Mouse (Mus musculus): ENCODE results near the gene Dscaml1. TPM values are rescaled to one million over a fixed set of nuclear protein-coding genes. Genes with fewer than 3 reads are reported as not detected.
A peak's percentile ranks its signal among the peaks of the same experiment; 100 is the strongest.

Gene Dscaml1
- polyA plus RNA-seq, 1 experiment from 2014 or later, result 11.2 TPM

DNA sequence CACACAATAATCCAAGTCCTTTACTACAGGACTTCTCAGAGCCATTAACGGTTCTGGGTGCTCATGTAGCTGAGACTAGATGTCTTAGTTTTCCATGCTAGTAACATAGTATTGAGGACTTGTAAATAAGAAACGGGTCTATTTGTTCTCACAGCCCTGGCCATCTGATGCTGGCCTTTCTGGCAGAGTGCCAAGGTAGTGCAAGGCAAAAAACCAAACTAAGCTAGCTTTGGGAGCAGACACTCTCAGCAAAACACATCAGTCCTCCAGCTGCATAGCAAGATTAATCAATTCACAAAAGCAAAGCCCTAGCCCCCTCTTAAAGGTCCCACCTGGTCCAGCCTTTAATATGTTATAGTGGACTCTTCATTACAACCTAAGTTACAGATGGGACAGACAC lies 206.6 kb downstream of the Dscaml1 start:
- 48% methylated on average over 2 of the region's 2 CpGs for WGBS

DNA sequence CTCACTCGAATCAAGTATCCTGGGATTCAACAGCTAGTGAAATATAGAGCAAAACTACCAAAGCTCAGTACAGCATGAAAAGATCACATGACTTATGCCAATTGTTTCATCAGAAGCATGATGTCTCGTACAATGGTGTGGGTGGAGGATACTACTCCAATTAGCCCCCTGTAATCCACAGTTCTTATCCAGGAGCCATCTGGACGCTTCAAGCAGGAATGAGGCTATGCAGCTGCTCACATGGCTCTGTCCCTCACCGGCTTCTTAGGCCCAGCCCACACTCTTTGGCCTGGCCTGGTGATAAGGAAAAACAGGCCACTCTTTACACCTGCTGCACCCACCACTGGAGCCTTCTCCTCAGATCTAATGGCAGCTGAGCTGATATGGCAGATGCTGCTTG lies 208.6 kb downstream of the Dscaml1 start:
- WGBS, result 73% methylated on average over 4 of the region's 4 CpGs
- no peak for ATAC-seq (ENCODE audit: low FRiP score)
- 0 out of 2 replicates have a peak, but pooled peaks cover 3% of the 10 kb centered on the region for H3K36me3 ChIP-seq
- H3K27ac ChIP-seq, result no peak overlapping the region
- H3K4me1 ChIP-seq (replicated peaks), result peaks cover 40% of the 10 kb centered on the region
- no peak overlapping the region for H3K9ac ChIP-seq
- H3K4me3 ChIP-seq, result no peak overlapping the region
- no peak overlapping the region for H3K4me2 ChIP-seq
- H3K9me3 ChIP-seq, result no peaks in the 10 kb centered on the region
- no peaks in the 10 kb centered on the region for H3K27me3 ChIP-seq

More for the DNA sequence above, 206.6 kb downstream of the Dscaml1 start:
- peak overlapping the region; percentile 89 for H3K27ac ChIP-seq
- H3K4me3 ChIP-seq, result no peak overlapping the region
- H3K9ac ChIP-seq, result no peak overlapping the region
- H3K27me3 ChIP-seq, result no peaks in the 10 kb centered on the region
- peak; percentile 12; the same call in 1 of the 2 replicates for ATAC-seq (ENCODE audit: low FRiP score)
- H3K36me3 ChIP-seq, result no peaks in the 10 kb centered on the region
- peaks cover 41% of the 10 kb centered on the region for H3K4me1 ChIP-seq (replicated peaks)
- no peaks in the 10 kb centered on the region for H3K9me3 ChIP-seq
- no peak overlapping the region for H3K4me2 ChIP-seq

DNA sequence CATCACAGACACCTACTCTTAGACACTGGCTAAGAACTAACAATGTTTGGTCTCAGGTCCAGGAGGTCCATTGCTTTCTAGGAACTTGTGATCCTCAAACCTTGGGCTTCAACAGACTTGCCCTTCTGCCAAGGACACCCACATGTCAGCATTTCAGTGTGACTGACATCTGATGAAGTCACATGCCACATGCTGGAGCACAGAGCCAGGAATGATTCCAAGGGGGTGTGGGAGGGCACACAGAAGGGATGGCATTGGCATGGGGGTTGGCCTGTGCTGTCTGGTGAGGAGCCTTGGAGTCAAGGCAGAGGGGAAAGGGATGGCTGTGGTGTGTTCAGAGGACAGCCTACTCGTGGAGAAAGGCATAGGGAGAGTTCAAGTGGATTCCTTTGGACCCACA lies 210.9 kb downstream of the Dscaml1 start:
- Histone ChIP-seq H3K4me1 (replicated peaks) (peaks cover 36% of the 10 kb centered on the region), H3K4me2 (no peak overlapping the region), H3K9me3 (no peaks in the 10 kb centered on the region), H3K4me3 (no peak overlapping the region), H3K27me3 (no peaks in the 10 kb centered on the region), H3K27ac (no peak overlapping the region), H3K36me3 (0 out of 2 replicates have a peak, but pooled peaks cover 3% of the 10 kb centered on the region), H3K9ac (no peak overlapping the region)
- WGBS, result 61% methylated on average over 1 of the region's 1 CpGs
- no peak for ATAC-seq (ENCODE audit: low FRiP score)

DNA sequence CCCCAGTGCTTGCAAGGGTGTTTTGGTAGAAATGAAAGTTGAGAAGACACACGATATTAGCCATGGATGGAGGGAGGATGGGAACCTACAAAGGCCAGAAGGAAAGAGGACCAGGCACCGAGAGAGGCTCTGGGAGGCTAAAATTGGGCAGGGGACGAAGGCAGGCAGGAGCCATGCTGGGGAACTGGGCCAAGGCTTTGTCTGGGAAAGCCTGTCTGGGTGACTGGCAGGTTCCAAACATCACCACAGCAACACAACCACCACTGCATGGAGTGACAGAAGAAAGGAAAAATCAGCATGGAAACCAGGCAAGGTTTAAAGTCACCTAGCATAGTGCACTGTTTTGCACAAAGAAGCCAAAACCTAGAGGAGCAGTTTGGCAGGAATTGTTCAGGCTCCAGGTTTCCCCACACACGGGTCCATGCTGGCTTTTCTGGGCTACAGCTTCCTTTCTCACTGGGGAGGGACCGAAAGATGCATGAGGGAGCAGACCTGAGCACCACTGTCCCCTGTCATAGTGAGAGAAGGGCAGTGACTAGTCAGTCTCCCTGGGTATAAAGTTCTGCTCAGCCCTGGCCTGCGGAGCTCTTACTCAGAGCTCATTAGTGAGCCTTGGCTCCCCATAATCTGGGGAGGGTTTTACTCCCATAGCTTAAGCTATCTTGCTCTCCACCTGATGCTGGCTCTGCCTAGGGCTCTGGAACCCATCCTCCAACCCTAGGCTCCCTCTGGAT lies 211.9 kb downstream of the Dscaml1 start:
- Histone ChIP-seq H3K4me2 (no peak overlapping the region), H3K4me3 (no peak overlapping the region), H3K27ac (peak overlapping the region; percentile 27; the same call in 1 of the 2 replicates), H3K9me3 (no peaks in the 10 kb centered on the region), H3K4me1 (replicated peaks) (peaks cover 26% of the 10 kb centered on the region), H3K9ac (no peak overlapping the region), H3K36me3 (0 out of 2 replicates have a peak, but pooled peaks cover 3% of the 10 kb centered on the region), H3K27me3 (no peaks in the 10 kb centered on the region)
- ATAC-seq (ENCODE audit: low FRiP score), result no peak
- 68% methylated on average over 6 of the region's 6 CpGs for WGBS

DNA sequence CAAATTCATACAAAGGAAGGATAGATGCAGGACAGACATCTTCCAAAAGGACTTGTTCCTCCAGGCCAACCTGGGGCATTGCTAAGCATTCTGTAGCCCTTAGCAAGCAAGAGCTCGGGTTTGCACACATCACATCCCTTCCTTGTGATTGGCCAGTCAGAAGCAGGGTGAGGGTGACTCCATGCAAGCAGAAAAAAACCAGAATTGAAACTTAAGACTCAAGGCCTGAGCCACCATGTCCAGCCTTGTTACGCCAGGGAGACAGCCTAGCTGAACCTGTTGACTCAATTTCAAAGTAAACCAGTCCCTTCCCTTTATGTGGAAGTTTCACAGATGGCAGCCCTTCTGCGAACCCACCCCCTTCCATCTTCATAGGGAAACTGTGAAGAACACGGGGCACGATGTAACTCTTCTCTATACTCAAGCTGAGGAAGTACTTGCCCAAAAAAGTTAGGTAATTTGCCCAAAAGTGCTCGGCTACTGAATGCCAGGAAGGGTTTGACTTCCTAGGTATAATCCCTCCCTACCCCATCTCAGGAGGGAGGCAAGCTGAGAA lies 218.5 kb downstream of the Dscaml1 start:
- no peak for ATAC-seq (ENCODE audit: low FRiP score)
- H3K4me2 ChIP-seq, result no peak overlapping the region
- H3K9me3 ChIP-seq, result no peaks in the 10 kb centered on the region
- H3K27ac ChIP-seq, result peak overlapping the region; percentile 66
- 0 out of 2 replicates have a peak overlapping the region, but pooled peaks have one; percentile 4 for H3K9ac ChIP-seq
- H3K4me1 ChIP-seq (replicated peaks), result peaks cover 27% of the 10 kb centered on the region
- no peak overlapping the region for H3K4me3 ChIP-seq
- no peaks in the 10 kb centered on the region for H3K36me3 ChIP-seq
- no peaks in the 10 kb centered on the region for H3K27me3 ChIP-seq
- WGBS, result 79% methylated on average over 6 of the region's 6 CpGs

DNA sequence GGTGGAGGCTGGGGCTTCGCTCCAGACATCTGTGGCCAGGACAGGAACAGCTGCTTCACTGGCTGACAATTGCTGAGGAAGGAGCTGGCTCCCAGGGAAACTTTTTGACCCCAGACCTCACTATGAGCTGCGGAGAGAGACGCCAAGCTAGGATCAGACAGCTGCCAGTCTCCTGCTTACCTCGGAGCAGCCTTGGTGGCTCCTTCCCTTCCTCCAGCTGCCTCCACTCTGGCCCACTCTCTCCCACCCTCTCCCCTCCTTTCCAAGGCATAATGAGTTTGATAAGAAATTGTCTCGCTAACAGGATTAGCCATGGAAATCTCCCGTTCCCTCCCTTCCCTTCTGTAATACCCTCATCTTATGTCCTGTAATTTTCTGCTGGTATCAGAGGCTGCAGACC lies 219.1 kb downstream of the Dscaml1 start:
- H3K9me3 ChIP-seq, result no peaks in the 10 kb centered on the region
- no peak for ATAC-seq (ENCODE audit: low FRiP score)
- 44% methylated on average over 6 of the region's 6 CpGs for WGBS
- 0 out of 2 replicates have a peak overlapping the region, but pooled peaks have one; percentile 4 for H3K9ac ChIP-seq
- no peak overlapping the region for H3K4me3 ChIP-seq
- H3K27me3 ChIP-seq, result no peaks in the 10 kb centered on the region
- H3K4me1 ChIP-seq (replicated peaks), result peaks cover 28% of the 10 kb centered on the region
- no peaks in the 10 kb centered on the region for H3K36me3 ChIP-seq
- no peak overlapping the region for H3K4me2 ChIP-seq
- peak overlapping the region; percentile 66 for H3K27ac ChIP-seq

DNA sequence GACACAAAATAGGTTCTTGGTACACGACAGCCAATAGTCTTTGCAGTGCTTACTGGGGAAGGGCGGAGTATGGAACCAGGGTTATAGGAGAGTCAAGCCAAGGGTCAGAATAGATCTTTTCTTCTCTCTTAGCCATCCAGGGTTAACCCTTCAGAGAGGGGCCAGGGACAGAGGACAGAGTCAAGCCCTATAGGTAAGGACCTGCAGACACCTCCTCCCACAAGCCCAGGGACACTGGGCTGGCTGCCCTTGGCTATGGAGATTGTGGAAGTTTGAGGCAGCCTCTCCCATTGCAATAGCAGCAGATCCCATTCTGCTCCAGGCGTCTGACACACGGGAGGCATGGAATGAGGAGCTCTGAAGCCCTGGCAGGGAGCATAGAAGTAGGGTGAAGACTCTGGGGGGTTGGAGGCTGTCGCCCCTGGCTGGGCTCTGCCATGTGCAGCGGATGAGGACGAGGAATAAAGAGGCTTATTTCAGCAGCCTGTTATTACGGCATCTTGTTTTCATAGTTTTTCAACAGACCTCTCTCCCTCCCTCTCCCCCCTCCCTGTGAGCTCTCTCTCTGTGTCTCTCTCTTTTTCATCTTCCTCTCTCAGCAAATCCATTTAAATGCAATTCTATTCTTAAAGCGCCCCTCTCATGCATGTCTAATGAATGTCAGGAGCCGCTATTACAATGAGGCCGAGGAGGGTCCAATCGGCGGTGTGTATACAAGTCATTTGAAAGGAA lies 224.8 kb downstream of the Dscaml1 start:
- Histone ChIP-seq H3K4me1 (replicated peaks) (peaks cover 39% of the 10 kb centered on the region), H3K27ac (peak overlapping the region; percentile 92), H3K9ac (peak overlapping the region; percentile 58), H3K4me3 (no peak overlapping the region), H3K27me3 (no peaks in the 10 kb centered on the region), H3K4me2 (peak overlapping the region; percentile 29), H3K9me3 (no peaks in the 10 kb centered on the region), H3K36me3 (no peaks in the 10 kb centered on the region)
- 22% methylated on average over 13 of the region's 13 CpGs for WGBS
- ATAC-seq (ENCODE audit: low FRiP score), result peak; percentile 80

DNA sequence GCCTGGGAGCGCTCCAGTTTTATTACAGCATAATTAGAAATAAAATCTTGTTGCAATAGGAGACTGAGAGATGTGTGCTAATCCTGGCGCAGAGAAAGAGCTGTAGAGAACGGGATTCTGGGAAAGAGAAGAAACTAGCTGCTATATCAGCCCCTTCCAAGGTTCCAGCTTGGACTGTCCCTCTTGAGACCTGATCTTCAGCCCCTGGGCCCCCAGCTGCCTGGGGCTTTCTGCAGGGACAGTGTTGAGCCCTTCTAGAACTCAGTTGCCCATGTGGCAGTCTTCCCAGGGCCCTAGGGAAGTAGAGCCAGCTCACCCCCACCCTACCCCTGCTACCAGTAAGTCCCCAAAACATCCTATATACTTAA lies 225.4 kb downstream of the Dscaml1 start:
- Histone ChIP-seq H3K4me2 (peak overlapping the region; percentile 29; the same call in 1 of the 2 replicates), H3K4me3 (no peak overlapping the region), H3K36me3 (no peaks in the 10 kb centered on the region), H3K9ac (no peak overlapping the region), H3K27me3 (no peaks in the 10 kb centered on the region), H3K27ac (peak overlapping the region; percentile 92), H3K4me1 (replicated peaks) (peaks cover 44% of the 10 kb centered on the region), H3K9me3 (no peaks in the 10 kb centered on the region)
- 29% methylated on average over 3 of the region's 3 CpGs for WGBS
- ATAC-seq (ENCODE audit: low FRiP score), result peak; percentile 33

DNA sequence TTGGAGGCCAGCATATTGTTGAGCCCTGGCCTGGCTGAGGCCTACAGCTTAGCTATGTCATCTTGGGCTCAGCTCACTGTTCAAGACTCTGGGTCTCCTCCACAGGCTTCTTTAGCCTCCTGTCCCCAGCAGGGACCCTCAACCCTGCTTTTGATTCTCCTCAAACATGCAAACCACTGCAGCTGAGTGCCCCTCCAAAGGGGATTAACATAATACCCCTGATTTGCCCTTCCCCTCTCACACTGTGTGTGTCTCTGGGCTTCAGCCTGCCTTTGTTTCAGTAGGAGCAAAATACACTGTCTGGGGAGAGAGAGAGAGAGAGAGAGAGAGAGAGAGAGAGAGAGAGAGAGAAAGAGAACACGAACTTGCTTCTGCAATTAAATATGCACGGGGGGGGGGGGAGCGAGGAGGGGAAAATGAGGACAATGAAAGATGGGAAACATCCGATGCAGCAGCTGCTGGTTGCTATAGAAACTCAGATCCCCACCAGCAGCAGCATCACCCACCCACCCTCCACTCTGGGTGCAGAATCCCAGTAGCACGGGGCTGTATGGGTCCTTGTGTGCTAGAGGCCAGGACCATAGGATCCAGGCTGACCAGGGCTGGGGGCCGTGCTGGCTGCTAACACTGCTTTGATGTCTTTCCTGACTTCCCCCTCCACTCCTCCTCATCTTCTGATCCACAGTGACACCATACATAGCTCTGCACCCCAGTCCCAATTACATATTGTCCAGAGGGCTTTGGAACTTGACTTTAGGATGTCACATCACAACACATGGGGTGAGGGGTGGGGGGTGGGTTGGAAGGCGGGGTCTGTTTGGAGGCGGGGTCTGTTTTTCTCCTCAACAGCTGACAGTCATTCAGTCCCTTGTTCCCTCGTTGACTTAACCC lies 231.0 kb downstream of the Dscaml1 start:
- Histone ChIP-seq H3K4me2 (no peak overlapping the region), H3K9me3 (no peaks in the 10 kb centered on the region), H3K27me3 (no peaks in the 10 kb centered on the region), H3K4me1 (replicated peaks) (peaks cover 43% of the 10 kb centered on the region), H3K4me3 (no peak overlapping the region), H3K36me3 (no peaks in the 10 kb centered on the region), H3K27ac (peak overlapping the region; percentile 97), H3K9ac (0 out of 2 replicates have a peak overlapping the region, but pooled peaks have one; percentile 51)
- 6% methylated on average over 8 of the region's 9 CpGs for WGBS
- ATAC-seq (ENCODE audit: low FRiP score), result peak; percentile 86

DNA sequence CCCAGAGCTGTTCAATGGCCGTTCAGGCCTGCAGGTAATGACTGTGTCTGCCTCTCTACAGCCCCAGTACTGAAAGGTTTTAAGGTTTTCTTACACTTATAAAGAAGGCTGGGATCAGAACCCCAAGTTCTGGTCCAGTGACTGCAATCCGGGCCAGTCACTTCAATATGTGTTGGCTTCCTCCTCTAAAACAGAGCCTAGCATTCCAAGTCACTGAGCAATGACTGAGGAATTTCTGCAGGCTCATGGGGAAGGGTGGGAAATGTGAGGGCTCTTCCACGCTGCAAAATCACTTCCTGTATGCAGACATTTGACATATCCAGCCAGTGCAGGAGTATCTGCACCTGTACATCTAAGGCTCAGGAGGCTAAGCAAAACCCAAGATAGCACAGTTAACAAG lies 233.8 kb downstream of the Dscaml1 start:
- no peak overlapping the region for H3K4me2 ChIP-seq
- no peaks in the 10 kb centered on the region for H3K9me3 ChIP-seq
- H3K9ac ChIP-seq, result no peak overlapping the region
- no peaks in the 10 kb centered on the region for H3K27me3 ChIP-seq
- 72% methylated on average over 3 of the region's 3 CpGs for WGBS
- peaks cover 66% of the 10 kb centered on the region for H3K4me1 ChIP-seq (replicated peaks)
- no peak for ATAC-seq (ENCODE audit: low FRiP score)
- H3K36me3 ChIP-seq, result no peaks in the 10 kb centered on the region
- peak overlapping the region; percentile 3; the same call in 1 of the 2 replicates for H3K27ac ChIP-seq
- H3K4me3 ChIP-seq, result no peak overlapping the region

DNA sequence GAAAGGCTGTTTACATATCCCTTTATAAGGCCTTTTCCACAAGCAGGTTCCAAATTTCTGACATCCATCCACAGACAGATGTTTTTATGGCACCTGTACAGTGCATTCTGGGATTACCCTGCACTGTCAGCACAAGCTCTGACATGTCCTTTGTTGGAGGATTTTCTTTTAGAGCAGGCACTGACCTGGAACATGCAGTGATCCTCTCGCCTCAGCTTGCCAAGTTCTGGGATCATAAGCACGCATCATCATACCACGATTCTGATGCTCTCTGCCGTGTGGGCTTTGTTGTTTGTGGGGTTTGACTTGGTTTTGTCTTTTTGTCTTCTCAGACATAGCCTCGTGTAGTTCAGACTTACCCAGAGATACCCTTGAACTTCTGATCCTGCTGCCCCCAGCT lies 236.0 kb downstream of the Dscaml1 start:
- ATAC-seq (ENCODE audit: low FRiP score), result no peak
- H3K27me3 ChIP-seq, result no peaks in the 10 kb centered on the region
- no peaks in the 10 kb centered on the region for H3K36me3 ChIP-seq
- no peak overlapping the region for H3K9ac ChIP-seq
- peak overlapping the region; percentile 95 for H3K27ac ChIP-seq
- H3K4me1 ChIP-seq (replicated peaks), result peaks cover 64% of the 10 kb centered on the region
- H3K4me2 ChIP-seq, result no peak overlapping the region
- no peaks in the 10 kb centered on the region for H3K9me3 ChIP-seq
- H3K4me3 ChIP-seq, result no peak overlapping the region
- 69% methylated on average over 5 of the region's 5 CpGs for WGBS

All from hindbrain, embryonic 13.5 days (tissue).